Mouse (Mus musculus): Measurements from ENCODE around the gene Rassf2.

Rassf2 gene

DNA sequence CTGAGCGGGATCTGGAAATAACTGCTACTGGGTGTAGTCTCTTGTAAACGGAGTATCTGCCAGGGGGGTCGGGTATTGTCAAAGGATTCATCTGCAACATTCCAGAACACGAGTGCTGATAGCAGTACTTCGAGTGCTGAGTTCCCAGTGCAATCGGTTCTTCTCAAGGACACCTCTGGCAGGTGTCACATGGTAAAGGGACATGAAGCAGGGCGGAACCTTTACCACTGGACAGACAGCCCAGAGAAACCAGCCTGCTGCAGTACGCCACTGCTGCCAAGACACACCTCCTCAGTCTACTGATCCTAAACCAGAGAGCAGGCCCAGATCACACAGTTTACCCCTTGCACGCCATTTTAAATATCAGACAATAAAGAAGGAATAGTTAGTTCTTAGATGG lies 75.2 kb downstream of the Rassf2 start:
- DNase-seq (ENCODE audit: low read depth, low spot score), result no peak

DNA sequence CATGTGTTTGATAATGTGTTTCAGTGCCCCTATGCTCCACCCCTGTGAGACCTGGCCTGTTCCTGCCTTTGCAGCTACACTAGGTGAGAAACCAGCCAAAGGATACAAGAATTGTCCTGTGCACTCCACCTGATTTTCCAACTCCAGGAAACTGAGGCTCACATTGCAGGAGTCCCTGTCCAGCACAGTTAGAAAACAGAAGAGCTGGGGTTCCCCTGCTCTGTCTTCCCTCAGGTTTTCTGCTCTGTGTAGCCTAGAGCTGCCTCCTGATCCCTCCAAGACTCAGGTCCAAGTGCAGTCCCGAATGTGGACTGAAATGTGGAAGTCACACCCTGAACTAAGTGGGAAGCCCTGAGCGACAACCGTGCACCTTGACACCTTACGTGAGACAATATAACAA lies 76.3 kb downstream of the Rassf2 start:
- DNase-seq (ENCODE audit: low read depth, low spot score), result no peak

DNA sequence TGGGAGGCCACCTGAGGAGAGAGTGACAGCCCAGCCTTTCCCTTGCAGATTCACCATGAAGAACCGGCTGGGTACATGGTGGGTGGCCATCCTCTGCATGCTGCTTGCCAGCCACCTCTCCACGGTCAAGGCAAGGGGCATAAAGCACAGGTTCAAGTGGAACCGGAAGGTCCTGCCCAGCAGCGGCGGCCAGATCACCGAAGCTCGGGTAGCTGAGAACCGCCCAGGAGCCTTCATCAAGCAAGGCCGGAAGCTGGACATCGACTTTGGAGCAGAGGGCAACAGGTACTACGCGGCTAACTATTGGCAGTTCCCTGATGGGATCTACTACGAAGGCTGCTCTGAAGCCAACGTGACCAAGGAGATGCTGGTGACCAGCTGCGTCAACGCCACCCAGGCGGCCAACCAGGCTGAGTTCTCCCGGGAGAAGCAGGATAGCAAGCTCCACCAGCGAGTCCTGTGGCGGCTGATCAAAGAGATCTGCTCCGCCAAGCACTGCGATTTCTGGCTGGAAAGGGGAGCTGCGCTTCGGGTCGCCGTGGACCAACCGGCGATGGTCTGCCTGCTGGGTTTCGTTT lies 77.0 kb downstream of the Rassf2 start:
- no peak for DNase-seq (ENCODE audit: low read depth, low spot score)

DNA sequence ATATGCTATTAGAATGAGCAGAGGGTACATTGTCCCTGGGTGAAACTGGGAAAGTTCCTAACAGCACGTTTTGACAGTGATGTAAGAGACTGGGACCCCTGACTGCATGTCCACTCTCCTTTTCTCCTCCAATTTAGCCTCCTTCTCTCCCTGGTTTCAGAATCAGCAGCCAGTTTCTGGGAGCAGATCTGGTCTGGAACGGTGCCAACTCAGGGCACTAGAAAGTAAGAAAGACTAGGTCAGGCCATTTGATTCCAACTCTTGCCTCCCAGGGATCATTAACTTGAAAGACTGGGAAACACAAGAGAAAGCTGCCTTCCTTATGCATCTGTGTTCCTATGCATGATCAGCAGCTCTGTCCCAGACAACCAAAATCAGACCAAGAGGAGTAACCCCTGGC lies 77.6 kb downstream of the Rassf2 start:
- no peak for DNase-seq (ENCODE audit: low read depth, low spot score)

DNA sequence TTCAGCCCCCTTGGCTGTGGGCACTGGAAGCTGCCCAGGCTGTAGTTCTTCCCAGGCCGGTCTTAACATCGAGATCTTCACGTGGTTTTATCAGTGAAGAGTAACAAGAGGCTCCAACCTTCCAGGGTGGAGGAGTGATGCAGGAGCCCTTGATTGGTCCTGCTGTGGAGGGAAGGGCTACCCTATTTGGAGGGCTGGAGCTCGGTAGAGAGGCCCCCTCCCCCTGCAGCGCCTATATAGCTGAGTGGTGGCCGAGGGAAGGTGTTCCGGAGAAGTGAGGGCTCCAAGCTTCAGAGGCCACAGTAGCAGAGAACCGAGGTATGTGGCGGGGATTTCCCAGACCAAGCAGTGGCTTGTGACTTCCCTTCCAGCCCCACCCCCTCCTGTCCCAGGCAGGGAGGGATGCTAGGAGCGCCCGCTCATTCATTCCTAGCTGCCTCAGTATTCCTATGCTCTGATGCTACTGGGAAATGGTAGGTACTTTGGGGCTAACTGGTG lies 79.4 kb downstream of the Rassf2 start, which contains the start of gene Prnd:
TSS of gene Prnd (plus strand) at position 264 of the 498 bp plus-strand sequence.
- DNase-seq (ENCODE audit: low read depth, low spot score), result no peak

DNA sequence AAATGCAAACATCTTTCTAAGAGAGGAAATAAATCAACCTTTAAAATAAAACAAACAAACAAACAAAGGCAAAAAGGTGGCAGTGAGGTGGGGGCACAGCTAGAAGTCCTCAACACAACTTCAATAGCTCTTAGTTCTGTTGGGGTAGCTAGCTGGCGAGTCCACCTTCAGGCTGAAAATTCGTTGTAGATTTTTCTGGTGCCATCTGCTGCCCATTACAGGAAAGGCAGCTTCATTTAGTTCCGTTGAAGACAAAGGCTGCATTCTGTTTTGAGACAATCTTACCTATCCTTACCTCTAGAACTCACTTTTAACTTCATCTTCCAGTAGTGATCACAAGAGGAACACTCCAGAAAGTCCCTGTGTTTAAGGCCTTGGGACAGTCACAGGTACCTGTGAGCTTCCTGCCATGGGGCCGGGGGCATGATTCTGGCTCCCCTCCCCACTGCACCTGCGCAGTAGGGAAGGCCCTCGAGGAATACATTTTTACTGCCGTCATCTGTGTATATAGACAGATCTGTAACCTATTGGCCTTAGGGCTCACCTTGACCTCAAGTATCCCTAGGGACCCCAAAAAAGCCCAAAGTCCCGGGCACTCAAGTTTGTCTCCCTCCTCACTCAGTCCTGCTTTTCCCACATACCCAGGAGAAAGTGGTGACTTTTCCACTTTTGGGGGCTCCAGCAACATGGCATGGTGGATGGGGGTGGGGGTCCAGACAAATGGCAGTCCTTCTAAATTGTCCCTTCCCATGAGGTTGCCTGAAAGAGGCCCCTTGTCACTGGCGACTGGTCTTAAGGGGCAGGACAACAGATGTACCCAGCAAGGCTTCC lies 80.1 kb downstream of the Rassf2 start:
- DNase-seq (ENCODE audit: low read depth, low spot score), result no peak

DNA sequence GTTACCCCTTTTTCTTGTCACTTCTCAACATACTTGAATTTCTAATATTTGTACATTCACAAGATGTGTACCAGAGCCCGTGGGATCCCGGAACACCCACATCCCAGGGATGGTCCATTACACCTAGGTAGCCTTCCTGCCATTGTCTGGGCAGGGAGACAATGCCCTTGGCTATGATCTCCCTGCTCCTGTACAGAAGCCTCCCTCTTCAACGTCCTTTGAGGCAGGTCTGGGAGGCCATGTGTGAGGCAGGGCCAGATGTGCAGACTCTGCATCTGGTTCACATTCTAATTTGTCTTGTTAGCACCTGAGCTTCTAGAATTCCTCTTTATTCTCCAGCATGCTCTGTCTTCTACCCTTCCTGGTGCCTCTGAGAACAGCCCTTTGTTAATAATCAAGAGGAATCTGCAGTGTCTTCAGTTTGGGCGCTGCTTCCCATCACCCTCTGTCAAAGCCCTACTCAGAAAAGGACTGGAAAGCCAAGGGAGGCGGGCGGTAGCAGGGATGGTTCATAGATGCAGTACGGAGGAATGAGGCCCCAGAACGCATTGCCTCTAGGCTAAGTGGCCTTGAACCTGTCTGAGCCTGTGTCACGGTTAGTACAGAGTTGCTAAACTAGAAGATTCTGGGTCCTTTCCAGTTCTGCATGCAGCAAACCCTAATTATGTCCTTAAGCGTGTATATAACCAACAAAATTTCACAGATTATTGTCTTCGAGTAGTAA lies 81.0 kb downstream of the Rassf2 start:
- DNase-seq (ENCODE audit: low read depth, low spot score), result no peak

DNA sequence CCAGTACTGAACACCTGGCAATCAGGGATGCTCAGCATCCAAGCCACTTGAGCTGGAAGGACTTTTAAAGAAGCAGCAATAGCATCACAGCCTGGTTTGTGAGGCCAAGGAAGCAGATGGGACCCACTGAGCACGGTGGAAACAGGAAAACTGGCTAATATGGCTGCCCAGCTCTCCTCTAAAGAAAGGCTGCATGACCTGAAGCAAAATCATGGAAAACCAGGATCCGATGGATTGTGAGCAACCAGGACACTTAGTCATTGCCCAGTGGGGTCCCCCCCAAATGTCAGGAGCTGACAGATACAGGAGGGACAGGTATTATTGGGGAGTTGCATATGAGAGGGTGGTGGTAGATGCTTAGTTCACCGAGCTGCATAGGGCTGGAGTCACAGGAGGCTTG lies 81.9 kb downstream of the Rassf2 start:
- DNase-seq (ENCODE audit: low read depth, low spot score), result no peak

DNA sequence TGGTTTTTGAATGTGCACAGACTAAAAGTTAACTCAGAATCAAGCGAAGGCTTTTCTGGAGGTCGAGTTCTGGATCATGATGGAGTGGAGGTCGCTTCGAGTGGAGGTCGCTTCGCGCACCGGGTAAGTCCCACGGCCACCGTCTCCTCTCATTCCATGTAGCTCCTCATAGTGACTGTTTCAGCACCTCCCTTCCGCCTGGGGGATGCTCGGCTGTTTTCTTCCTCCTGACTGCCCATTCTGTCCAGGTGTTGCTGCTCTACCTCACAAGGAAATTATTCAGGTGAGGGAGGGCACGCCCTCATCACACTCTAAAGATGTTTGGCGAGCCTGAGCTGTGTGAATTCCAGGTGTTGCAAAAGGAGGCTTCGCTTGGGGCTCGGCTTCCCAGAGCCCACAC lies 83.7 kb downstream of the Rassf2 start:
- DNase-seq (ENCODE audit: low read depth, low spot score), result no peak

DNA sequence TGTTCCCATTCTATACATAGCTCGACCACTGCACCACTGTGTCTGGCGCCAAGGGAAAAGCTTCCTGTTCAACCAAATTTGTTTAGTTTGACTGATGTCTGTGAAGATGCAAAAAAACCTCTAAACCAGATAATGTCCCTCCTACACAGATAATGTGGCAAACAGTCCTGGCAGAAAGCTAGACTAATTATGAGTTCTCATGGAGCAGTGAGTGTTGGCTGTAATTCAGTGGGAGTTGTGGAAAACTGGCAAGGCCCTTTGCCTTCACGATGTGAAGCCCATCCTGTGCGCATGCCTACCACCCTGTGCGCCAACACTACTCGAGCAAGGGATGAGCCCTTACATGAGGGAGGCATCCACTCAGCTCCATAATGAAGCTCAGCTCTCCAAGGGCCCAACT lies 84.3 kb downstream of the Rassf2 start:
- DNase-seq (ENCODE audit: low read depth, low spot score), result no peak

DNA sequence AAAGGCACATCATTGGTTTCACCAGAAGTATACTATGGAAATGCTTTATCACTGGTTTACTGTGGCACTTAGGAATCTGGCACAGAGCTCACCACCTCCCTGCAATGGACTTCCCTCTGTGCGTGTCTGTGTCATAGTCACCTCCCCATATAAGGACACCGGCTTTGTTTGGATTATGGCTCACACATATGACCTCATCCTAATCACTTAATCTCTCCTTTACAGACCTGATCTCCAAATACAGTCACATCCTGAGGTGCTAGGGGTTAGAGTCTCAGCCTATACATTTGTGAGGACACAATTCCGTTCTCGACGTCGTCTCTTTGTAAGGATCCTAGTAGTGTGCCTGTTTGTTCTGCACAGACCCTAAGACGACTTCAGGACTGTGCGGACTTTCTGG lies 84.8 kb downstream of the Rassf2 start:
- no peak for DNase-seq (ENCODE audit: low read depth, low spot score)

DNA sequence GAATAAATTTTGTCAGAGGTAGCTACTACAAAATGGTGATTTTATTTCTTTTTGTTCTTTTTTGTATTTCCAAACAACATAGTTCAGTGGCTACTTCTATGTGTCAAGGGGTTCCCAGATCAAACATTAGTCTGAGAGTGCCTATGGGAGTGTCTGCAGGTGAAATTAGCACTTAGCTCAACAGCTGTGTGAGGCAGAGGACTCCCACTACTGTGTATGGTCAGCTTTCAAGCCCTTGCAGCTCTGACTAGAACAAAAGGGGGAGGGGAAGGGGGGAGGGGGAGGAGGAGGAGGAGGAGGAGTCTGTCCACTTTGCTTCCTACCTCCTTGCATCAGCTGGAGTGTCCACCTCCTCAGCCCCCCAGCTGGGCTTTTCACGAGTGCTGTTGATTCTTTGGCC lies 85.7 kb downstream of the Rassf2 start:
- DNase-seq (ENCODE audit: low read depth, low spot score), result no peak

DNA sequence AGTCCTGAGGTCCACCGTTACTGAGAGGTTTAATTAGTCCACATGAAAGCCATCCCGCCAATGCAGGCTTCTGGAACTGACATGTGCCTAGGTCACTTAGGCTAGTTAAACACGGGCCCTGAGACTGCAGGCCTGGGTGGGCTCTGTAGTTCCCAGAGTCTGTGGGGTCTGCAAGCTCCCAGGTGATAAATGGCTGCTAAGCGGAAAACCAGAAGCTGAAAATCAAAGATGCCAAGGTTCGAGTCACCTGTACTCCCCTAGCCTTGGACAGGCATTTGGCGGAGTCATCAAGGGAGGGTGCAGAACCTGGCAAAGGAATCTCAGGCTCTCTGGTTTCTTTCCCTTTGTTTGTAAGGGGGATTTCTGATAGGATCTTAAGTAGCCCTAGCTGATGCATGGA lies 88.6 kb downstream of the Rassf2 start:
- DNase-seq (ENCODE audit: low read depth, low spot score), result no peak

DNA sequence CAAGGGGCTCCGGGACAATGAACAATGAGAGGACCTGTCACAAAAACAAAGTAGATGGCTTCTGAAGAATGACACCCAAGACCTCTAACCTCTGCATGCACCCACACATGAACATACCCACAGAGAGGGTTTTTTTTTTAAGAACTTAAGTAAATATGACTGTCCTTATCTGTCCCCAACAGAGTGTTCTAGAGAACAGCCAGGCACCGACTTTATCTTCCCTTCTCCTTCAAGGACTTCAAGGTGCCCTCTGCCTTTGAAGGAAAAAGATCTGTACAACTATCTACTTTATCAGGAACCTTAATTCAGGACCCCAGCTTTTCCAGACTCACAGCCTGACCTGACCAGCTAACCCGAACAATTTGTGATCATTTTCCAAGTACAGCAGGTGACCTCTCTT lies 89.6 kb downstream of the Rassf2 start:
- DNase-seq (ENCODE audit: low read depth, low spot score), result no peak

Measured in telencephalon, adult 2 months (tissue).